Mouse (Mus musculus) limb, embryonic 11.5 days (tissue): Measurements from ENCODE around the gene Hebp2. TPM values are rescaled to one million over a fixed set of nuclear protein-coding genes. Genes with fewer than 3 reads are reported as not detected.

ENCODE experiments used
- ATAC-seq: fragments of 200-750 bp; cut with Nextera tagmentation; 2 replicates; pipeline ENCODE4 v1.8.0; 2017; ENCODE audit warnings: low read depth; ENCODE audit not compliant: insufficient number of reproducible peaks, low FRiP score, low TSS enrichment
- DNase-seq: peaks from one replicate; pipeline ENCODE4 v3.0.0-alpha.2; 2015; ENCODE audit warnings: low spot score
- H3K27ac ChIP-seq: fragments of 300-500 bp; sonication (generic); replicated peaks from 2 replicates; pipeline ENCODE4 v1.5.1; 2014; ENCODE audit warnings: low read depth, mild to moderate bottlenecking, low read length
- H3K27me3 ChIP-seq: fragments of 300-500 bp; sonication (generic); 2 replicates; pipeline ENCODE4 v1.6.1; 2014; ENCODE audit warnings: mild to moderate bottlenecking, low read length, mixed read lengths; ENCODE audit not compliant: control insufficient read depth, insufficient read depth
- H3K36me3 ChIP-seq: fragments of 300-500 bp; sonication (generic); 2 replicates; pipeline ENCODE4 v1.6.1; 2014; ENCODE audit warnings: mild to moderate bottlenecking, low read length, moderate library complexity, mixed read lengths; ENCODE audit not compliant: control insufficient read depth, insufficient read depth
- H3K4me1 ChIP-seq: fragments of 300-500 bp; sonication (generic); 2 replicates; pipeline ENCODE4 v1.6.1; 2014; ENCODE audit warnings: low read length, mixed read lengths; ENCODE audit not compliant: control insufficient read depth, insufficient read depth
- H3K4me2 ChIP-seq: fragments of 300-500 bp; sonication (generic); 2 replicates; pipeline ENCODE4 v1.6.1; 2014; ENCODE audit warnings: low read depth, mild to moderate bottlenecking, moderate library complexity; ENCODE audit not compliant: severe bottlenecking
- H3K4me3 ChIP-seq: fragments of 300-500 bp; sonication (generic); 2 replicates; pipeline ENCODE4 v1.5.1; 2014; ENCODE audit warnings: low read depth, low read length
- H3K9ac ChIP-seq: fragments of 300-500 bp; sonication (generic); 2 replicates; pipeline ENCODE4 v1.6.1; 2014; ENCODE audit warnings: mild to moderate bottlenecking, low read length
- H3K9me3 ChIP-seq: fragments of 300-500 bp; sonication (generic); 2 replicates; pipeline ENCODE4 v1.6.1; 2016; ENCODE audit warnings: low read length; ENCODE audit not compliant: control insufficient read depth
- WGBS: fragments of 180-500 bp; shearing (Covaris S2); extraction: QIAGEN DNeasy Blood & Tissue Kit; methylation state at CpG from one replicate; pipeline ENCODE4 v1.1.7; 2014; 5-methylcytosine and 5-hydroxymethylcytosine counted together
- polyA plus RNA-seq: library from polyadenylated mRNA; unstranded; fragments of >200 nt; fragmentation: Nextera tagmentation; extraction: Ambion mirVana; gene quantifications from 2 replicates; pipeline ENCODE4 v1.2.1, GENCODE M21; 2014

The Hebp2 gene
- polyA plus RNA-seq, 1 experiment from 2014 or later = 19.7 TPM

DNA sequence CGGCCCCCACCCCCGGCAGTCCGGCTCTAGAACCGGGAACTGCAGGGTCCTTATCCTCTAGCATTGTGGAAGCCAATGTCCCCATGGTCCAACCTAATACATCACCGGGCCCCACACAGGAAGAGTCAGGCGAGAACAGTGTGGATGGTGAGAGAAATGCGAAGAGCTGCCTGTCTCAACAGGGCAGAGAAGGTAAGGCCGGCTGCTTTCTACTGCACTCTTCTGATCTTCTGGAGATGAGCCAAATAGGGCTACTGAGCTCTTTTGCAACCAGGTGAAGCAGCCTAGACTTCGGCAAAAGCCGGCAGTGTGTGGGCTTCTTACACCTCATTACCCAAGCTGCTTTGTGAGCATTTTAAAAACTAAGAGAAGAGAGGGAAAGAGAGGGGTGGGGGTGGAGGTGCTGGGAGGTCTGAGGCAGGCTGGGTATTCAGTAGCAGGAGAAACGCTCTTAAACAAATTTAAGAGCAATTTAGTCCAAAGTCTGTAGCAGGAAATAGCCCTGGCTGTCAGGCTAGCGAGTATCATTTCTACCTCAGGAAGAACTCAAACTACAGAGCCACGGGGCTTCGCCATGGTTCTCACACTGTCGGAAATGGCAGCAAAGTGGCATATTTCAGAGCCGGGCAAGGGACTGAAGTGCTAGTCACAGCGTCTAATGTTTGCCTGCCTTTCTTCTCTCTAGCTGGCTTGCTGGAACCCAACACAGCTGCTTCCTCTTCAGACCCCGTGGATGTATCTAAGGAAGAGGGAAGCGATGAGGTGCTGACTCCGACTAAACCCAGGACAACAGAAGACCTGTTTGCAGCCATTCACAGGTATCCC, 18.8 kb downstream of the Hebp2 start:
- DNase-seq (no peak), ATAC-seq (no peak)
- H3K4me2 ChIP-seq = no peak overlapping the region
- H3K36me3 ChIP-seq = peaks cover 4% of the 10 kb centered on the region; the same call in 1 of the 2 replicates
- no peaks in the 10 kb centered on the region for H3K9me3 ChIP-seq
- H3K9ac ChIP-seq = no peak overlapping the region
- no peak overlapping the region for H3K27ac ChIP-seq
- H3K27me3 ChIP-seq = no peaks in the 10 kb centered on the region
- H3K4me1 ChIP-seq = 0 out of 2 replicates have a peak, but pooled peaks cover 3% of the 10 kb centered on the region
- H3K4me3 ChIP-seq = no peak overlapping the region
- 74% methylated on average over 20 of the region's 20 CpGs for WGBS

DNA sequence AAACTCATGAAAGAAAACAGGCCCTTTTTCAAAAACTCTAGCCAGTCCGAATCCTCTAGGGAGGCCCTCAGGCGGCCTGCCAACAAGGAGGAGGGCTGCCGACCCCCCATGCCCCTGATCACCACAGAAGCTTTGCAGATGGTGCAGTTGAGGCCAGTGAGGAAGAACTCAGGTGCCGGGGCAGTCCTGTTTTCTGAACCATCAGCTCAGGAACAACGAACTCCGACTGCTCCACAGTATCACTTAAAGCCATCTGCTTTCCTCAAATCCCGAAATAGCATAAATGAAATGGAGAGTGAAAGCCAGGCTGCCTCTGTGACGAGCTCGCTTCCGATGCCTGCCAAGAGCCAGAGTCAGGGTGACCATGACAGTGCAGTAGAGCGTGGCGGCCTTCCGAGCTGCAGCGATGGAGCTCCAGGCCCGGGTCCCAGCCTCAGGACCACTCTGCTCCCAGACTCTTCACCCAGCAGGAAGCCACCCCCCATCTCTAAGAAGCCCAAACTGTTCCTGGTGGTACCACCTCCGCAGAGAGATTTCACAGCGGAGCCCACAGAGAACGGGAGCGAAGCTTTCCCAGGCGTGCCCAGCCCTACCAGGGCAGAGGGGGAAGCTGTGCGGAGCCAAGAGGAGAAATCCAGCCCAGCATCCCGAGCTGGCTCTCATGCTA, 19.6 kb downstream of the Hebp2 start:
- WGBS = 86% methylated on average over 22 of the region's 22 CpGs
- Histone ChIP-seq H3K4me3 (no peak overlapping the region), H3K27me3 (no peaks in the 10 kb centered on the region), H3K9me3 (no peaks in the 10 kb centered on the region), H3K4me2 (no peak overlapping the region), H3K27ac (no peak overlapping the region), H3K4me1 (0 out of 2 replicates have a peak, but pooled peaks cover 3% of the 10 kb centered on the region), H3K9ac (no peak overlapping the region), H3K36me3 (peaks cover 4% of the 10 kb centered on the region; the same call in 1 of the 2 replicates)
- ATAC-seq = no peak; the same call in 1 of the 2 replicates
- no peak for DNase-seq

DNA sequence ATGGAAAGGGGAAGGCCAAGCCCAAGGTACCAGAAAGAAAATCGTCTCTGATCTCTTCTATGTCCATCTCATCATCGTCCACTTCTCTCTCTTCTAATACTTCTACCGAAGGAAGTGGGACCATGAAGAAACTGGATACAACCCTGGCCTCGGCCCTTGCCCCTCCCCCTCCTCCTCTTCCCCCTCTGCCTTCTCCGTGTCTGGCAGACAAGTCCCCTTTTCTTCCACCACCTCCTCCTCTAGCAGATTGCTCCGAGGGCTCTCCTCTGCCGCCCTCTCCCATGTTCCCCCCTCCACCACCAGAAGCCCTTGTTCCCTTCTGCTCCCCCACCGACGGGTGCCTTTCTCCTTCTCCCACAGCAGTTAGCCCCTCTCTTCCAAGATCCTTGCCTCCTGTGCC, 20.1 kb downstream of the Hebp2 start:
- ATAC-seq = no peak
- H3K9me3 ChIP-seq = no peaks in the 10 kb centered on the region
- H3K27ac ChIP-seq = no peak overlapping the region
- WGBS = 62% methylated on average over 9 of the region's 9 CpGs
- H3K4me1 ChIP-seq = 0 out of 2 replicates have a peak, but pooled peaks cover 3% of the 10 kb centered on the region
- no peak overlapping the region for H3K4me2 ChIP-seq
- no peak overlapping the region for H3K4me3 ChIP-seq
- no peak for DNase-seq
- H3K27me3 ChIP-seq = no peaks in the 10 kb centered on the region
- H3K36me3 ChIP-seq = peaks cover 4% of the 10 kb centered on the region; the same call in 1 of the 2 replicates
- no peak overlapping the region for H3K9ac ChIP-seq

DNA sequence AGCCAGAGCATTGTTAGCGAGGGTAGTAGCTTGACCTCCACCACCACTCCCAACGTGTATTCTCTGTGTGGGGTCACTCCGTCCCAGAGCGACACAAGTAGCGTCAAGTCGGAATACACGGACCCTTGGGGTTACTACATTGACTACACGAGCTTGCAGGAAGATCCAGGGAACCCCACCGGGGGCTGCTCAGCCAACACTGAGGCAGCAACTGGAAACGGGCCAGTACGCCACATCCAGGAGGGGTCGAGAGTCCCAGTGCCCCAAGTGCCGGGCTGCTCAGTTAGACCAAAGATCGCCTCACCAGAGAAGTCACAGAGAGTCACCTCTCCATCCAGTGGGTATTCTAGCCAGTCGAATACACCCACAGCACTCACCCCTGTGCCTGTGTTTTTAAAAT, 20.6 kb downstream of the Hebp2 start:
- H3K4me2 ChIP-seq = no peak overlapping the region
- 0 out of 2 replicates have a peak, but pooled peaks cover 3% of the 10 kb centered on the region for H3K4me1 ChIP-seq
- DNase-seq (no peak), ATAC-seq (no peak)
- H3K27ac ChIP-seq = no peak overlapping the region
- 82% methylated on average over 15 of the region's 15 CpGs for WGBS
- no peak overlapping the region for H3K9ac ChIP-seq
- H3K27me3 ChIP-seq = no peaks in the 10 kb centered on the region
- peaks cover 4% of the 10 kb centered on the region; the same call in 1 of the 2 replicates for H3K36me3 ChIP-seq
- no peaks in the 10 kb centered on the region for H3K9me3 ChIP-seq
- H3K4me3 ChIP-seq = no peak overlapping the region

DNA sequence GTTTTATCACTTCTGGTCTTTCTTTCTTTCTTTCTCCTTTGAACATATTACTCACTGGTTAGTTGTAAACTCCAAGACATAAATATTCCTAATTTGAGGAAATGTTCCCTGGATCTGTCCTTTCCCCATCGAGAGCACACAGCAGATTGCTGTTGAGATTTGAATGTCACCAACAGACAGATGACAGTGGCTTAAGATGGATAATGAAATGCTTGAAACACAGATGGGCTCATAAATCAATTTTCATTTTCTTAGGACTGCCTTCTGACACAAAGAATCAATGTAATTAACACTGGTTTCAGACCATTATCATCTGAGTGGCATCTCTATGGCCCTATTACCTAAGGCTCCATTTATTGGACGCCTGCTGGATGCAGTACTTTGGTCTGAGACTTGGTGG, 23.3 kb downstream of the Hebp2 start:
- DNase-seq = no peak

DNA sequence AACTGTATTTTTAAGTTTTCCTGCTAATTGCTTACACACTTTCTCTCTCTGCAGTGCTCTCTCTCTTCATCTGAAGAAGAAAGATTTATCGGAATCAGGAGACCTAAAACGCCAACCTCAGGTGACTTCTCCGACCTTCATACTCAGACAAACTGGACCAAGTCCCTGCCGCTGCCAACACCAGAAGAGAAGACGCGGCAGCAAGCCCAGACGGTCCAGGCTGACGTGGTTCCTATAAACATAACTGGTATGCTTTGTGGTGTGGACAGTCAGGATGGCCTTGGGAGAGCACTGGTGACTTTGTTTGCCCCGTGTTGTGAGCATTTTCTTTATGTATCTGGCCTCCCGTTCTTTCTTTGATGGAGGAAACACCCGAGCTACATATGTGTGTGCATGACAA, 34.4 kb downstream of the Hebp2 start:
- Histone ChIP-seq H3K4me3 (no peak overlapping the region), H3K4me2 (no peak overlapping the region), H3K9me3 (no peaks in the 10 kb centered on the region), H3K27me3 (no peaks in the 10 kb centered on the region), H3K27ac (no peak overlapping the region), H3K36me3 (no peaks in the 10 kb centered on the region), H3K9ac (no peak overlapping the region), H3K4me1 (0 out of 2 replicates have a peak, but pooled peaks cover 2% of the 10 kb centered on the region)
- ATAC-seq = no peak
- DNase-seq = no peak
- WGBS = 81% methylated on average over 11 of the region's 11 CpGs

More for the DNA sequence above, 23.3 kb downstream of the Hebp2 start:
- Histone ChIP-seq H3K27me3 (no peaks in the 10 kb centered on the region), H3K9ac (no peak overlapping the region), H3K4me2 (no peak overlapping the region), H3K36me3 (peaks cover 4% of the 10 kb centered on the region; the same call in 1 of the 2 replicates), H3K9me3 (no peaks in the 10 kb centered on the region), H3K27ac (no peak overlapping the region), H3K4me3 (no peak overlapping the region), H3K4me1 (0 out of 2 replicates have a peak, but pooled peaks cover 3% of the 10 kb centered on the region)
- WGBS = 85% methylated on average over 2 of the region's 2 CpGs
- no peak for ATAC-seq

DNA sequence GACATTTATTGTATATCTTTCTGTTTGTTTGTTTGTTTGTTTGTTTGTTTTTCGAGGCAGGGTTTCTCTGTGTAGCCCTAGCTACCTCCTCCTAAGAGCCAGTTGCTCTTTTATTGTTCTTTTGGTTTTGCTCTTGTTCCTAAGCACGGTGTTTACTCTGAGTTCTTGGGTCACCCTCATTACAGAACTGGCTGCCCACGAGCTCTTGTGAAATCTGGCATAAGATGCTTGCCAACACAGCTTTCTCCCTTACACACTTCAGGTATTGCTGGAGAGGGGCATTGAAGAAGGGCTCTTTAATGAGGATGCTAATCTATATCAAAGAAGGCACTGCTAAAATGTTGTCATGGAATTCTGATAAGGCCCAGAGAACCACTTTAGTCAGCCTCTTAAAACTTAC, 35.2 kb downstream of the Hebp2 start:
- no peak overlapping the region for H3K27ac ChIP-seq
- ATAC-seq = no peak
- WGBS = 80% methylated on average over 3 of the region's 3 CpGs
- H3K4me2 ChIP-seq = no peak overlapping the region
- peaks cover 8% of the 10 kb centered on the region for H3K4me1 ChIP-seq
- H3K27me3 ChIP-seq = no peaks in the 10 kb centered on the region
- no peak overlapping the region for H3K9ac ChIP-seq
- H3K9me3 ChIP-seq = no peaks in the 10 kb centered on the region
- no peaks in the 10 kb centered on the region for H3K36me3 ChIP-seq
- H3K4me3 ChIP-seq = no peak overlapping the region
- DNase-seq = no peak

DNA sequence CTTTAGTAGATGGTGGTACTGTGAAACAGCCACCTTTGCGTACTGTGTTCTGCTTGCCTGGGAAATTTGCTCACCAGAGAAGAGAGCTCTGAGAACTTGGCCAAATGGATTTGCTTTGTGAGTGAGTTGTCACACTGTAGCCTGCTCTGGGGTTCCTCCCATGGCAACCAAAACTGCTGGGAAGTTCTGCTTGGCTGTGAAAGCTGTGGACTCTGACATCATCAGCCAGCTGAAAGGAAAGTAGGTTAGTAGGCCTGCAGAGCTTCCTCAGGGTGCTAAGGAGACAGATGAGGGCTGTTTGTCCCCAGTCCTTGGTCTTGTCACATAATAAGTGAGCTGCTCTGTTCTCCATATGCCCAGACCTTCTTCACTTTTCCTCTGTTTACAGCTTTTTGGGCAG, 37.3 kb downstream of the Hebp2 start:
- H3K27me3 ChIP-seq = no peaks in the 10 kb centered on the region
- peaks cover 13% of the 10 kb centered on the region for H3K4me1 ChIP-seq
- no peak overlapping the region for H3K9ac ChIP-seq
- 75% methylated on average over 1 of the region's 1 CpGs for WGBS
- ATAC-seq = no peak
- no peak for DNase-seq
- H3K9me3 ChIP-seq = no peaks in the 10 kb centered on the region
- no peak overlapping the region for H3K27ac ChIP-seq
- no peak overlapping the region for H3K4me2 ChIP-seq
- no peak overlapping the region for H3K4me3 ChIP-seq
- H3K36me3 ChIP-seq = no peaks in the 10 kb centered on the region
